Mouse (Mus musculus): Measurements from ENCODE around the gene Zfp11. TPM values are rescaled to one million over a fixed set of nuclear protein-coding genes. Genes with fewer than 3 reads are reported as not detected.

The Zfp11 gene
- total RNA-seq (2023), result 0.29 and 0.76 TPM in 2 replicates

GRCm38 (mm10) chr5:129670036-129670458 is at the start of gene Zfp11:
Zfp11 (minus strand) TSS chr5:129670099.

DNA sequence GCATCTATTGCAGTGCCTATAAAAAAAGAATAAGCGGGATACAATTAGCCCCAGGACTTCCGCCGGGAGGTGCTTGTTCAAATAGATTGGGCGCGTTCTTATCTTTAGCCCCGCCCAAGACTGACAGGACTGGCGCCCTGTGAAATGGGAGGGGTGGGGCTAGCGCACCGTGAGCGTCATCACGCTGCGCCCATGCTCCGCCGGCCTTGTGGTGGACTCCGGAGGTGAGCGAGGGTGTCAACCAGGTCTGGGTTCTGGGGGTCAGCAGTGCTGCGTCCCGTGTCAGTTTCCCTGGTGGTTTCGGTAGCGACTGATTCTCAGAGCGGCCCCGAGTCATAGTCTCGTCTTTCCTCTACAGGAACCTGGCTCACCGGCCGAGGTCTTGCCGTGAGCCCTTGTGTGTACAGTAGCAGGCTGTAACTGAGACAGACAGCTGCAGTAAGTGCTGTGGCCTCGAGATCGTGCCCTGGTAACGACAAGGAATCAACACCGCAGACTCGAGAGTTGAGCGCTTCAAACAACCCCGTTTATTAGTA is 45.5 kb upstream of the Zfp11 start, which contains the start of gene Mrps17:
TSS of gene Mrps17 (plus strand) at position 172 of the 536 bp plus-strand sequence.

GRCm38 (mm10) chr5:129708412-129708811 is 38.5 kb upstream of the Zfp11 start, which contains the start of gene Sept14:
Sept14 (minus strand) TSS chr5:129708512.

Other genes with a start within 250 kb of the Zfp11 start
- gene Sfswap, start 168.9 kb downstream of the Zfp11 start, total RNA-seq (2023), result 98.1 and 144 TPM in 2 replicates
- gene Mmp17, start 85.9 kb downstream of the Zfp11 start, total RNA-seq (2023), result 0.29 and 0.57 TPM in 2 replicates
- gene Sept14, start 38.4 kb upstream of the Zfp11 start, total RNA-seq (2023), result not detected in 2 replicates
- 34.5 and 36.1 TPM in 2 replicates for gene Mrps17, start 45.4 kb upstream of the Zfp11 start, total RNA-seq (2023)
- gene Nipsnap2, start 55.0 kb upstream of the Zfp11 start, total RNA-seq (2023), result 31.7 TPM in 2 replicates
- 4.1 and 6.0 TPM in 2 replicates for gene Psph, start 117.3 kb upstream of the Zfp11 start, total RNA-seq (2023)
- 2.7 and 3.6 TPM in 2 replicates for gene Sumf2, start 176.9 kb upstream of the Zfp11 start, total RNA-seq (2023)
- 114 and 116 TPM in 2 replicates for gene Chchd2, start 217.4 kb upstream of the Zfp11 start, total RNA-seq (2023)
- not detected in 2 replicates for gene Zbed5, start 225.6 kb upstream of the Zfp11 start, total RNA-seq (2023)
- 0.32 TPM in 1 of 2 replicates, not detected in the other for gene Phkg1, start 228.4 kb upstream of the Zfp11 start, total RNA-seq (2023)
- gene Nupr1l, start 238.4 kb upstream of the Zfp11 start, total RNA-seq (2023), result 0.50 TPM in 1 of 2 replicates, not detected in the other